Comparison of ENCODE assay signal across 28 mouse cellular contexts in the genomic region with DNA sequence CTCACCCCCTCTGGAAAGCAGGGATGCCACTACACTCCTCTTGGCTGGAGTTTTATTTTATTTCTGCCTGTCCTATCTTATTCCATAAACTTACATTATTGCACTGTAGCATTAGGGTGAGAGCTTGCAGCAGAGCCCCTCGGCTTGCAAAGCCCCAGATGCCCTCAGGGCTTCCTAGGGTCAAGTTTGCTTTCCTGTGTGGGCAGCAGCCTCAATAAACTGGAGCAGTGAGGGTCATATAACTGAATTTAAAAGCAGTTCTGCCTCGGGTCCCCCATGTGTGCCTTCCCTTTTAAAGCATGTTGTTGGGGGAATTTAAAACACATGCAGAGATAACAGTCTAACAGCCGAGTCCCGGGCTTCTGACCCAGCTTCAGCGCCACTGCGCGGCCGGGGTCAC. TPM values are rescaled to one million over a fixed set of nuclear protein-coding genes. Genes with fewer than 3 reads are reported as not detected.
A peak's percentile ranks its signal among the peaks of the same experiment; 100 is the strongest.
DNase-seq lines count a peak whose midpoint lies in the region; ATAC-seq lines count a peak whose summit lies in the region.
"Had no signal": no experiment of that assay in that cellular context is flagged by ENCODE, and none has a peak within 500 bp of the region (broad histone marks: within the 10 kb centered on the region; RNA-seq: fewer than 3 reads in every experiment).

No protein-coding gene starts in this region.

- no peak overlapping the region for H3K4me3 ChIP-seq in limb, embryonic 11.5 days (ENCODE audit: low read depth, low read length)
- no peak overlapping the region for H3K4me3 ChIP-seq in limb, embryonic 10.5 days
- H3K4me3 ChIP-seq in embryonic facial prominence, embryonic 13.5 days = no peak overlapping the region
- no peak overlapping the region for H3K4me3 ChIP-seq in limb, embryonic 13.5 days
- H3K4me3 ChIP-seq in forebrain, embryonic 10.5 days = no peak overlapping the region
- H3K4me3 ChIP-seq: embryonic facial prominence, embryonic 15.5 days; forebrain, embryonic 12.5 days; forebrain, embryonic 15.5 days; heart, adult 2 months; heart, embryonic 10.5 days; heart, embryonic 13.5 days; hindbrain, embryonic 12.5 days had no signal

- peaks cover 5% of the 10 kb centered on the region; the same call in 1 of the 2 replicates for H3K36me3 ChIP-seq in limb, embryonic 11.5 days (ENCODE audit: control insufficient read depth, insufficient read depth, low read length)
- H3K36me3 ChIP-seq in limb, embryonic 10.5 days = peaks cover 66% of the 10 kb centered on the region
- H3K36me3 ChIP-seq in embryonic facial prominence, embryonic 13.5 days = peaks cover 79% of the 10 kb centered on the region
- H3K36me3 ChIP-seq in limb, embryonic 13.5 days = peaks cover 86% of the 10 kb centered on the region
- peaks cover 74% of the 10 kb centered on the region for H3K36me3 ChIP-seq in forebrain, embryonic 10.5 days (replicated peaks)

- H3K27me3 ChIP-seq in limb, embryonic 11.5 days (ENCODE audit: control insufficient read depth, insufficient read depth, low read length) = no peaks in the 10 kb centered on the region
- H3K27me3 ChIP-seq in limb, embryonic 10.5 days (ENCODE audit: low read depth, poor library complexity, severe bottlenecking) = no peaks in the 10 kb centered on the region
- no peaks in the 10 kb centered on the region for H3K27me3 ChIP-seq in embryonic facial prominence, embryonic 13.5 days
- H3K27me3 ChIP-seq in limb, embryonic 13.5 days = no peaks in the 10 kb centered on the region
- H3K27me3 ChIP-seq in forebrain, embryonic 10.5 days (ENCODE audit: poor library complexity, severe bottlenecking) = no peaks in the 10 kb centered on the region
- H3K27me3 ChIP-seq: embryonic facial prominence, embryonic 15.5 days; forebrain, embryonic 12.5 days; forebrain, embryonic 15.5 days; heart, embryonic 13.5 days; hindbrain, embryonic 12.5 days had no signal

- no peak for ATAC-seq in limb, embryonic 11.5 days (ENCODE audit: insufficient number of reproducible peaks, low FRiP score, low TSS enrichment, low read depth)
- no peak for ATAC-seq in embryonic facial prominence, embryonic 13.5 days (ENCODE audit: insufficient number of reproducible peaks, insufficient read depth, low FRiP score, low TSS enrichment, low read depth)
- ATAC-seq in limb, embryonic 13.5 days (ENCODE audit: low FRiP score, low read depth) = no peak
- ATAC-seq in megakaryocyte, adult 5-6 weeks (ENCODE audit: poor library complexity, severe bottlenecking) = no peak
- ATAC-seq: activated CD4-positive, CD25-positive, alpha-beta regulatory T cell, adult 4 months; forebrain, embryonic 15.5 days; hindbrain, embryonic 16.5 days; inflammation-experienced regulatory T-cells, adult 6 months; intestine, embryonic 16.5 days had no signal

- no peak overlapping the region for H3K27ac ChIP-seq in limb, embryonic 11.5 days (replicated peaks; ENCODE audit: low read depth, low read length)
- H3K27ac ChIP-seq in limb, embryonic 10.5 days = no peak overlapping the region; the same call in 1 of the 2 replicates
- no peak overlapping the region for H3K27ac ChIP-seq in embryonic facial prominence, embryonic 13.5 days
- no peak overlapping the region for H3K27ac ChIP-seq in limb, embryonic 13.5 days
- H3K27ac ChIP-seq in forebrain, embryonic 10.5 days = no peak overlapping the region
- H3K27ac ChIP-seq: embryonic facial prominence, embryonic 15.5 days; forebrain, embryonic 12.5 days; forebrain, embryonic 15.5 days; heart, adult 2 months; heart, embryonic 10.5 days; heart, embryonic 13.5 days; hindbrain, embryonic 12.5 days had no signal

- peaks cover 9% of the 10 kb centered on the region for H3K4me1 ChIP-seq in limb, embryonic 11.5 days (ENCODE audit: control insufficient read depth, insufficient read depth, low read length)
- peaks cover 23% of the 10 kb centered on the region for H3K4me1 ChIP-seq in limb, embryonic 10.5 days
- H3K4me1 ChIP-seq in embryonic facial prominence, embryonic 13.5 days = peaks cover 15% of the 10 kb centered on the region; the same call in 1 of the 2 replicates
- H3K4me1 ChIP-seq in limb, embryonic 13.5 days = peaks cover 15% of the 10 kb centered on the region
- peaks cover 14% of the 10 kb centered on the region; the same call in 1 of the 2 replicates for H3K4me1 ChIP-seq in forebrain, embryonic 10.5 days
- H3K4me1 ChIP-seq: embryonic facial prominence, embryonic 15.5 days; forebrain, embryonic 12.5 days; forebrain, embryonic 15.5 days; heart, embryonic 13.5 days had no signal

- 16% methylated on average over 8 of the region's 8 CpGs for WGBS in limb, embryonic 11.5 days
- 19% methylated on average over 8 of the region's 8 CpGs for WGBS in limb, embryonic 10.5 days
- 29% methylated on average over 8 of the region's 8 CpGs for WGBS in embryonic facial prominence, embryonic 13.5 days
- 18% methylated on average over 8 of the region's 8 CpGs for WGBS in limb, embryonic 13.5 days
- WGBS in forebrain, embryonic 10.5 days = 76% methylated on average over 8 of the region's 8 CpGs

- no peak overlapping the region for H3K4me2 ChIP-seq in limb, embryonic 11.5 days (ENCODE audit: low read depth, severe bottlenecking)
- no peak overlapping the region for H3K4me2 ChIP-seq in embryonic facial prominence, embryonic 13.5 days
- H3K4me2 ChIP-seq in limb, embryonic 13.5 days (replicated peaks) = no peak overlapping the region
- H3K4me2 ChIP-seq: embryonic facial prominence, embryonic 15.5 days; forebrain, embryonic 12.5 days; forebrain, embryonic 15.5 days; heart, embryonic 13.5 days; hindbrain, embryonic 12.5 days had no signal

- DNase-seq in embryo, embryonic 10.5 days (ENCODE audit: low spot score) = peak; percentile 39
- no peak for DNase-seq in embryo, embryonic 10 days (ENCODE audit: low spot score)
- DNase-seq in limb, embryonic 11.5 days (ENCODE audit: low spot score) = peak; percentile 54
- DNase-seq in limb, embryonic 10.5 days (ENCODE audit: low spot score) = no peak
- no peak for DNase-seq in forebrain, embryonic 10.5 days (ENCODE audit: extremely low spot score, low spot score)
- DNase-seq: adrenal gland, adult 8-10 months; adrenal gland, postnatal 25 days; cerebellum, adult 18-20 months; cerebellum, adult 9-10 months; cerebellum, postnatal 14 days; gastrocnemius, postnatal 10 days; gastrocnemius, postnatal 36 days; heart, adult 2 months; heart, postnatal 14 days; heart, postnatal 4 days had no signal

- H3K9ac ChIP-seq in limb, embryonic 11.5 days (ENCODE audit: low read length) = no peak overlapping the region
- H3K9ac ChIP-seq in embryonic facial prominence, embryonic 13.5 days = 0 out of 2 replicates have a peak overlapping the region, but pooled peaks have one; percentile 17
- H3K9ac ChIP-seq in limb, embryonic 13.5 days = 0 out of 2 replicates have a peak overlapping the region, but pooled peaks have one; percentile 2
- H3K9ac ChIP-seq: embryonic facial prominence, embryonic 15.5 days; forebrain, embryonic 12.5 days; forebrain, embryonic 15.5 days; heart, embryonic 13.5 days; hindbrain, embryonic 12.5 days had no signal

- no peaks in the 10 kb centered on the region for H3K9me3 ChIP-seq in limb, embryonic 11.5 days (ENCODE audit: control insufficient read depth, low read length)
- no peaks in the 10 kb centered on the region for H3K9me3 ChIP-seq in limb, embryonic 10.5 days (replicated peaks)
- no peaks in the 10 kb centered on the region for H3K9me3 ChIP-seq in embryonic facial prominence, embryonic 13.5 days
- H3K9me3 ChIP-seq in limb, embryonic 13.5 days = no peaks in the 10 kb centered on the region
- no peaks in the 10 kb centered on the region for H3K9me3 ChIP-seq in forebrain, embryonic 10.5 days
- H3K9me3 ChIP-seq: embryonic facial prominence, embryonic 15.5 days; forebrain, embryonic 12.5 days; forebrain, embryonic 15.5 days; heart, embryonic 10.5 days; heart, embryonic 13.5 days; hindbrain, embryonic 12.5 days had no signal

RNA-seq across cellular contexts. Expression of a gene that starts 49.5 kb away (rescaled TPM):
- polyA plus RNA-seq in limb, embryonic 11.5 days (2014; fragmentation: Nextera tagmentation; extraction: Ambion mirVana) = 107 and 108 TPM in 2 replicates
- 55.4 and 82.7 TPM in 2 replicates for polyA plus RNA-seq in limb, embryonic 10.5 days (2016; fragmentation: Nextera tagmentation; extraction: Ambion mirVana)
- polyA plus RNA-seq in embryonic facial prominence, embryonic 13.5 days (2015; fragmentation: Nextera tagmentation; extraction: Ambion mirVana) = 134 and 136 TPM in 2 replicates
- 148 and 152 TPM in 2 replicates for polyA plus RNA-seq in limb, embryonic 13.5 days (2015; fragmentation: Nextera tagmentation; extraction: Ambion mirVana)
- 19.8 and 22.2 TPM in 2 replicates for total RNA-seq in megakaryocyte, adult 5-6 weeks (2015)
- 29.0 and 33.4 TPM in 2 replicates for total RNA-seq in megakaryocyte, adult 5-6 weeks (2017)
- 61.1 and 63.1 TPM in 2 replicates for polyA plus RNA-seq in forebrain, embryonic 10.5 days (2016; fragmentation: Nextera tagmentation; extraction: Ambion mirVana)

Comparison
In these comparisons a context has a peak if more than half of its experiments do, and no peak if none do; other contexts are left out.
1. DNase-seq: peak in embryo, embryonic 10.5 days (single experiment) and limb, embryonic 11.5 days (single experiment); none in embryo, embryonic 10 days (single experiment), limb, embryonic 10.5 days (single experiment) and forebrain, embryonic 10.5 days (single experiment).